Mouse (Mus musculus) cerebellum, adult 2 months (tissue): ENCODE measurements around the gene Nosip.
A peak's percentile ranks its signal among the peaks of the same experiment; 100 is the strongest.

ENCODE experiments used
- CTCF ChIP-seq: fragments of 200-500 bp; IDR thresholded peaks from 2 replicates; pipeline ENCODE4 v1.5.1; 2011; ENCODE audit warnings: low read depth, mild to moderate bottlenecking, control low read depth, low read length, moderate library complexity, borderline replicate concordance; ENCODE audit not compliant: insufficient read depth
- POLR2A ChIP-seq: fragments of 200-500 bp; IDR thresholded peaks from 2 replicates; pipeline ENCODE4 v1.6.1; 2011; ENCODE audit warnings: low read length, control low read depth, borderline replicate concordance; ENCODE audit not compliant: insufficient read depth

- TF ChIP-seq CTCF (peak; percentile 89), POLR2A (no peak)
These were observed 17.6 kb downstream of the Nosip start for GRCm38 (mm10) chr7:45079856-45080255.
